9 mouse cellular contexts compared by ENCODE assay signal in genomic region chr5:24039423-24039822, GRCm38 (mm10). TPM values are rescaled to one million over a fixed set of nuclear protein-coding genes. Genes with fewer than 3 reads are reported as not detected.
DNase-seq lines count a peak whose midpoint lies in the region; ATAC-seq lines count a peak whose summit lies in the region.
"Had no signal": no experiment of that assay in that cellular context is flagged by ENCODE, and none has a peak within 500 bp of the region (broad histone marks: within the 10 kb centered on the region; RNA-seq: fewer than 3 reads in every experiment).

No protein-coding gene starts in this region.

- peak; percentile 68 for ATAC-seq in granulocyte monocyte progenitor cell, adult 5-6 weeks (replicated peaks; ENCODE audit: poor library complexity, severe bottlenecking)
- peak; percentile 83 for ATAC-seq in monocyte, adult 5-6 weeks (replicated peaks; ENCODE audit: insufficient number of reproducible peaks, low FRiP score, low TSS enrichment, poor library complexity, severe bottlenecking)

- DNase-seq in heart, adult 9 months (ENCODE audit: low spot score in 2 of 2) = peak; percentile 65 to 74
- no peak for DNase-seq in heart, postnatal 4 days
- peak; percentile 57 for DNase-seq in CD4-positive, CD25-positive, alpha-beta regulatory T cell, adult 2 months (ENCODE audit: low read depth, low spot score)
- no peak for DNase-seq in embryo, embryonic 10.5 days (ENCODE audit: low spot score)
- DNase-seq in thymus, adult 18-20 months = no peak
- no peak for DNase-seq in embryo, embryonic 11 days
- DNase-seq: right cerebral cortex, postnatal 4 days had no signal

RNA-seq across cellular contexts. Expression of gene Fam126a, which starts 8.9 kb away (rescaled TPM):
- 10 to 100 TPM; 62.4 to 65.1 TPM for total RNA-seq in heart, postnatal 4 days (2021)
- 11.3 and 15.1 TPM in 2 replicates for total RNA-seq in granulocyte monocyte progenitor cell, adult 5-6 weeks (2014; fragmentation: Nextera tagmentation)
- 10.6 and 16.3 TPM in 2 replicates for total RNA-seq in granulocyte monocyte progenitor cell, adult 5-6 weeks (2017)
- 46.7 to 57.4 TPM (median 49.3 TPM) in 3 replicates for total RNA-seq in monocyte, adult 5-6 weeks (2017)

Comparison
In these comparisons a context has a peak if more than half of its experiments do, and no peak if none do; other contexts are left out.
1. DNase-seq: peak in heart, adult 9 months (2 of 2) and CD4-positive, CD25-positive, alpha-beta regulatory T cell, adult 2 months (single experiment); none in heart, postnatal 4 days (single experiment), embryo, embryonic 10.5 days (single experiment), thymus, adult 18-20 months (0 of 2) and embryo, embryonic 11 days (single experiment).